Mouse (Mus musculus) embryo, embryonic 10.5 days (tissue): Measurements from ENCODE around the gene Rhbdf2.
"Not testable (repeated sequence)": the region's sequence is repeated elsewhere in the genome, so short reads cannot be mapped to it uniquely, and the experiment has no call there.

Experiments
- DNase-seq: peaks from one replicate; pipeline ENCODE4 v3.0.0-alpha.2; 2015; ENCODE audit warnings: low spot score

The Rhbdf2 gene

GRCm38 (mm10) chr11:116626299-116627071 lies at the start of gene Rhbdf2:
Gene Rhbdf2 (minus strand): TSS chr11:116627019.
- no peak for DNase-seq

- no peak for DNase-seq
Measured at GRCm38 (mm10) chr11:116676175-116676976, 49.6 kb upstream of the Rhbdf2 start.

GRCm38 (mm10) chr11:116675429-116675828 lies 48.6 kb upstream of the Rhbdf2 start:
- DNase-seq, result not testable (repeated sequence)

GRCm38 (mm10) chr11:116674616-116675379 lies 48.0 kb upstream of the Rhbdf2 start:
- DNase-seq, result no peak

GRCm38 (mm10) chr11:116673410-116673809 lies 46.6 kb upstream of the Rhbdf2 start:
- no peak for DNase-seq

GRCm38 (mm10) chr11:116672595-116672994 lies 45.8 kb upstream of the Rhbdf2 start:
- DNase-seq, result peak; percentile 37

- DNase-seq, result peak; percentile 39
Measured at GRCm38 (mm10) chr11:116671845-116672434, 45.1 kb upstream of the Rhbdf2 start.

- peak; percentile 99 for DNase-seq
Measured at GRCm38 (mm10) chr11:116671112-116671844, 44.5 kb upstream of the Rhbdf2 start.

GRCm38 (mm10) chr11:116670386-116670785 lies 43.6 kb upstream of the Rhbdf2 start:
- no peak for DNase-seq

- DNase-seq, result peak; percentile 44
Measured at GRCm38 (mm10) chr11:116669787-116670365, 43.1 kb upstream of the Rhbdf2 start.

- no peak for DNase-seq
Measured at GRCm38 (mm10) chr11:116669316-116669715, 42.5 kb upstream of the Rhbdf2 start.

GRCm38 (mm10) chr11:116668839-116669238 lies 42.0 kb upstream of the Rhbdf2 start:
- no peak for DNase-seq

GRCm38 (mm10) chr11:116668381-116668825 lies 41.6 kb upstream of the Rhbdf2 start:
- DNase-seq, result no peak

- DNase-seq, result no peak
Measured at GRCm38 (mm10) chr11:116667930-116668329, 41.1 kb upstream of the Rhbdf2 start.

GRCm38 (mm10) chr11:116667012-116667411 lies 40.2 kb upstream of the Rhbdf2 start:
- not testable (repeated sequence) for DNase-seq

- DNase-seq, result no peak
Measured at GRCm38 (mm10) chr11:116666566-116666965, 39.7 kb upstream of the Rhbdf2 start.

GRCm38 (mm10) chr11:116665289-116665688 lies 38.5 kb upstream of the Rhbdf2 start:
- no peak for DNase-seq

GRCm38 (mm10) chr11:116661948-116662377 lies 35.1 kb upstream of the Rhbdf2 start:
- DNase-seq, result no peak

- no peak for DNase-seq
Measured at GRCm38 (mm10) chr11:116661291-116661947, 34.6 kb upstream of the Rhbdf2 start.

GRCm38 (mm10) chr11:116660181-116660580 lies 33.4 kb upstream of the Rhbdf2 start:
- no peak for DNase-seq
